Mouse (Mus musculus) embryonic stem cell, embryonic (primary cell): ENCODE data around the gene Luc7l3.

Source experiments
- CTCF ChIA-PET, 4 experiments: fragments of 300-600 bp in 2 of 4; fragments of 350-600 bp in 2 of 4; sonication (Branson Sonifier 250); formaldehyde crosslinking; loops; one replicate each; lab custom pipeline; 2022; ENCODE audit warnings: inconsistent platforms in 2 of 4; lab: Charles Lee
- POLR2A ChIA-PET, 4 experiments: fragments of 300-600 bp in 2 of 4; fragments of 350-600 bp in 2 of 4; sonication (Branson Sonifier 250); formaldehyde crosslinking; loops; one replicate each; lab custom pipeline; 2022; ENCODE audit warnings: antibody characterized with exemption in 4 of 4, inconsistent platforms in 1 of 4; lab: Charles Lee

Luc7l3 gene

GRCm38 (mm10) chr11:94285886-94286574 lies 35.8 kb downstream of the Luc7l3 start:
- ChIA-PET CTCF (interaction anchor here in 3 of 4 experiments (0.7 to 1.7 kb wide), 3 partner anchors 9 to 22 kb away, joined by 4 to 8 read pairs (median 4); no protein-coding TSS in a partner anchor), POLR2A (interaction anchor here (0.5 to 13.9 kb wide), 30 partner anchors 9 to 709 kb away, joined by 3 to 206 read pairs (median 3); partner anchors contain the start of genes Luc7l3 (in 2 of the 4), Spata20 (in 2 of the 4) and Tob1 (in 2 of the 4))

- POLR2A ChIA-PET, result interaction anchor here in 3 of 4 experiments (0.5 to 13.9 kb wide), 13 partner anchors 10 to 244 kb away, joined by 3 to 206 read pairs (median 4); partner anchors contain the start of gene Tob1 (in 2 of the 3)
- CTCF ChIA-PET, result interaction anchor here in 1 of 4 experiments (0.6 kb wide), 1 partner anchor 18 kb away, joined by 16 read pairs; no protein-coding TSS in a partner anchor
Observed at GRCm38 (mm10) chr11:94283536-94284099, 38.2 kb downstream of the Luc7l3 start.

GRCm38 (mm10) chr11:94282291-94282690 lies 39.5 kb downstream of the Luc7l3 start:
- ChIA-PET POLR2A (interaction anchor here in 1 of 4 experiments (0.7 to 13.9 kb wide), 4 partner anchors 18 to 144 kb away, joined by 3 to 206 read pairs (median 4); no protein-coding TSS in a partner anchor), CTCF (interaction anchor here in 2 of 4 experiments (0.6 to 0.7 kb wide), 3 partner anchors 17 to 404 kb away, joined by 3 read pairs; no protein-coding TSS in a partner anchor)

- ChIA-PET POLR2A (interaction anchor here in 2 of 4 experiments (0.6 to 13.9 kb wide), 8 partner anchors 17 to 193 kb away, joined by 3 to 206 read pairs (median 6); partner anchors contain the start of genes Luc7l3 (in 1 of the 2) and Tob1 (in 1 of the 2)), CTCF (interaction anchor here in 2 of 4 experiments (0.6 to 1.2 kb wide), 3 partner anchors 148 to 404 kb away, joined by 3 to 4 read pairs (median 3); no protein-coding TSS in a partner anchor)
Observed at GRCm38 (mm10) chr11:94281199-94282181, 40.3 kb downstream of the Luc7l3 start, which contains the start of gene Gm21885. Gm21885 (plus strand) TSS chr11:94281873.

- ChIA-PET POLR2A (interaction anchor here in 3 of 4 experiments (0.5 to 4.3 kb wide), 30 partner anchors 9 to 222 kb away, joined by 3 to 53 read pairs (median 4); partner anchors contain the start of genes Tob1 (in 3 of the 3), Luc7l3 (in 2 of the 3) and Wfikkn2 (in 1 of the 3)), CTCF (interaction anchor here (0.5 to 5.1 kb wide), 43 partner anchors 9 to 346 kb away, joined by 3 to 68 read pairs (median 4); partner anchors contain the start of genes Spata20 (in 2 of the 4), Cacna1g (in 1 of the 4), Nme1 (in 1 of the 4) and Tob1 (in 1 of the 4))
Observed at GRCm38 (mm10) chr11:94276869-94277337, 44.9 kb downstream of the Luc7l3 start.

GRCm38 (mm10) chr11:94275686-94276085 lies 46.1 kb downstream of the Luc7l3 start:
- ChIA-PET CTCF (interaction anchor here (0.9 to 5.1 kb wide), 12 partner anchors 10 to 240 kb away, joined by 3 to 68 read pairs (median 4); partner anchors contain the start of gene Spata20 (in 1 of the 4)), POLR2A (interaction anchor here in 2 of 4 experiments (1.0 to 4.3 kb wide), 18 partner anchors 8 to 146 kb away, joined by 3 to 53 read pairs (median 5); partner anchors contain the start of genes Tob1 (in 2 of the 2) and Ankrd40 (in 1 of the 2))

GRCm38 (mm10) chr11:94275226-94275625 lies 46.6 kb downstream of the Luc7l3 start:
- ChIA-PET POLR2A (interaction anchor here in 3 of 4 experiments (0.6 to 4.3 kb wide), 24 partner anchors 10 to 239 kb away, joined by 3 to 53 read pairs (median 4); partner anchors contain the start of genes Tob1 (in 3 of the 3), Ankrd40 (in 2 of the 3) and Wfikkn2 (in 1 of the 3)), CTCF (interaction anchor here in 3 of 4 experiments (0.6 to 5.1 kb wide), 11 partner anchors 10 to 293 kb away, joined by 3 to 68 read pairs (median 4); partner anchors contain the start of gene Spata20 (in 1 of the 3))

GRCm38 (mm10) chr11:94274206-94274867 lies 47.5 kb downstream of the Luc7l3 start:
- POLR2A ChIA-PET, result interaction anchor here in 3 of 4 experiments (0.6 to 4.3 kb wide), 32 partner anchors 9 to 361 kb away, joined by 3 to 53 read pairs (median 4); partner anchors contain the start of genes Tob1 (in 3 of the 3), Ankrd40 (in 2 of the 3) and Wfikkn2 (in 1 of the 3)
- CTCF ChIA-PET, result interaction anchor here (0.6 to 5.1 kb wide), 10 partner anchors 9 to 306 kb away, joined by 3 to 68 read pairs (median 4); partner anchors contain the start of genes Gm20390 (in 1 of the 4), Nme1 (in 1 of the 4) and Spata20 (in 1 of the 4)

- ChIA-PET POLR2A (interaction anchor here (0.6 to 4.3 kb wide), 22 partner anchors 8 to 362 kb away, joined by 3 to 53 read pairs (median 6); partner anchors contain the start of gene Tob1 (in 3 of the 4)), CTCF (interaction anchor here in 3 of 4 experiments (0.7 to 5.1 kb wide), 5 partner anchors 8 to 149 kb away, joined by 3 to 68 read pairs (median 4); no protein-coding TSS in a partner anchor)
Observed at GRCm38 (mm10) chr11:94272960-94273927, 48.5 kb downstream of the Luc7l3 start.

GRCm38 (mm10) chr11:94271015-94271414 lies 50.8 kb downstream of the Luc7l3 start:
- ChIA-PET CTCF (no interaction called here), POLR2A (interaction anchor here in 3 of 4 experiments (0.6 to 1.7 kb wide), 3 partner anchors 26 to 133 kb away, joined by 3 to 4 read pairs (median 3); partner anchors contain the start of gene Tob1 (in 1 of the 3))

- CTCF ChIA-PET, result interaction anchor here in 1 of 4 experiments (1.2 kb wide), 1 partner anchor 136 kb away, joined by 3 read pairs; no protein-coding TSS in a partner anchor
Observed at GRCm38 (mm10) chr11:94269906-94270305, 51.9 kb downstream of the Luc7l3 start.

GRCm38 (mm10) chr11:94268761-94269160 lies 53.0 kb downstream of the Luc7l3 start:
- ChIA-PET CTCF (interaction anchor here in 2 of 4 experiments (0.6 to 2.5 kb wide), 4 partner anchors 8 to 720 kb away, joined by 3 to 13 read pairs (median 6); no protein-coding TSS in a partner anchor), POLR2A (interaction anchor here in 2 of 4 experiments (1.9 to 5.5 kb wide), 3 partner anchors 57 to 136 kb away, joined by 4 to 29 read pairs (median 7); partner anchors contain the start of gene Tob1 (in 2 of the 2))

More at GRCm38 (mm10) chr11:94269906-94270305, 51.9 kb downstream of the Luc7l3 start:
- POLR2A ChIA-PET, result interaction anchor here in 3 of 4 experiments (0.5 to 2.1 kb wide), 5 partner anchors 12 to 137 kb away, joined by 3 to 7 read pairs (median 3); partner anchors contain the start of gene Tob1 (in 1 of the 3)

- CTCF ChIA-PET, result interaction anchor here in 2 of 4 experiments (0.7 to 2.5 kb wide), 7 partner anchors 8 to 135 kb away, joined by 3 to 11 read pairs (median 4); partner anchors contain the start of gene Tob1 (in 1 of the 2)
- POLR2A ChIA-PET, result interaction anchor here in 3 of 4 experiments (0.6 to 5.5 kb wide), 16 partner anchors 8 to 298 kb away, joined by 3 to 29 read pairs (median 3); partner anchors contain the start of genes Tob1 (in 2 of the 3), Gm20390 (in 1 of the 3) and Nme1 (in 1 of the 3)
Observed at GRCm38 (mm10) chr11:94266155-94266554, 55.6 kb downstream of the Luc7l3 start.
